29 mouse cellular contexts compared by ENCODE assay signal in the genomic region with DNA sequence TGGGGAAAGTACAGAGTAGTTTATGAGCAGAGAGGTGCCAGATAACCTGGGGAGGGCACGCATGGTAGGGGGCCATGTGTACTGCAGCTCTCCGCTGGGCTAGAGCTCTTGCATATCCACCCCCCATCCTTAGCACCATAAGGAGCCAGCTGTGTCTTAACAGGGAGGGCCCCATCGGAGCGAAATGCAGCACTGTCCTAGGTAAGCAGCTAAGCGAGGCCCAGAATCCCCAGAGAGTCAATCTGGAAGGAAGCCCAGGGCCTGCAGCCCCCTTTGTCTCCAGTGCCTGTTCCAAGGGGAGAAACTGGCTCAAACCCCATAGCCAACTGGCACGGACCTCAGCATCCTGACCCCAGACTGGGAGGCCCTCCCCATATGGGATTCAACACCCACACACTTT. TPM values are rescaled to one million over a fixed set of nuclear protein-coding genes. Genes with fewer than 3 reads are reported as not detected.
A peak's percentile ranks its signal among the peaks of the same experiment; 100 is the strongest.
DNase-seq lines count a peak whose midpoint lies in the region; ATAC-seq and TF ChIP-seq lines count a peak whose summit lies in the region.
"Had no signal": no experiment of that assay in that cellular context is flagged by ENCODE, and none has a peak within 500 bp of the region (broad histone marks: within the 10 kb centered on the region; RNA-seq: fewer than 3 reads in every experiment).

No protein-coding gene starts in this region.

- no peaks in the 10 kb centered on the region for H3K9me3 ChIP-seq in forebrain, embryonic 14.5 days (replicated peaks; ENCODE audit: control insufficient read depth, low read length)
- H3K9me3 ChIP-seq in forebrain, embryonic 10.5 days, result no peaks in the 10 kb centered on the region
- H3K9me3 ChIP-seq in midbrain, embryonic 13.5 days, result no peaks in the 10 kb centered on the region
- no peaks in the 10 kb centered on the region for H3K9me3 ChIP-seq in midbrain, embryonic 10.5 days (replicated peaks)
- no peaks in the 10 kb centered on the region for H3K9me3 ChIP-seq in forebrain, embryonic 16.5 days (ENCODE audit: control insufficient read depth, low read length)
- no peaks in the 10 kb centered on the region for H3K9me3 ChIP-seq in midbrain, postnatal 0 days (ENCODE audit: low read length)
- H3K9me3 ChIP-seq: limb, embryonic 12.5 days; liver, embryonic 15.5 days; neural tube, embryonic 12.5 days; stomach, embryonic 15.5 days had no signal

- H3K27ac ChIP-seq in forebrain, embryonic 14.5 days (ENCODE audit: low read depth, low read length), result no peak overlapping the region
- no peak overlapping the region for H3K27ac ChIP-seq in forebrain, embryonic 10.5 days
- no peak overlapping the region for H3K27ac ChIP-seq in midbrain, embryonic 13.5 days
- H3K27ac ChIP-seq in midbrain, embryonic 10.5 days (replicated peaks), result no peak overlapping the region
- no peak overlapping the region for H3K27ac ChIP-seq in forebrain, embryonic 16.5 days (ENCODE audit: low read length)
- H3K27ac ChIP-seq in midbrain, postnatal 0 days (ENCODE audit: low read depth, low read length), result no peak overlapping the region
- H3K27ac ChIP-seq: heart, adult 2 months; left cerebral cortex, adult 2 months; limb, embryonic 12.5 days; liver, embryonic 15.5 days; neural tube, embryonic 12.5 days; stomach, embryonic 15.5 days had no signal

- no peak overlapping the region for H3K4me2 ChIP-seq in forebrain, embryonic 14.5 days (ENCODE audit: low read length)
- no peak overlapping the region for H3K4me2 ChIP-seq in midbrain, embryonic 13.5 days (replicated peaks)
- H3K4me2 ChIP-seq in forebrain, embryonic 16.5 days (ENCODE audit: low read length), result no peak overlapping the region
- no peak overlapping the region for H3K4me2 ChIP-seq in midbrain, postnatal 0 days (ENCODE audit: low read depth, low read length, poor library complexity, severe bottlenecking)
- H3K4me2 ChIP-seq: limb, embryonic 12.5 days; liver, embryonic 15.5 days; neural tube, embryonic 12.5 days; stomach, embryonic 15.5 days had no signal

- peaks cover 6% of the 10 kb centered on the region; the same call in 1 of the 2 replicates for H3K4me1 ChIP-seq in forebrain, embryonic 14.5 days (ENCODE audit: control insufficient read depth, insufficient read depth, low read length)
- no peaks in the 10 kb centered on the region for H3K4me1 ChIP-seq in forebrain, embryonic 10.5 days
- H3K4me1 ChIP-seq in midbrain, embryonic 13.5 days (replicated peaks), result 0 out of 2 replicates have a peak, but pooled peaks cover 5% of the 10 kb centered on the region
- H3K4me1 ChIP-seq in midbrain, embryonic 10.5 days, result no peaks in the 10 kb centered on the region; the same call in 1 of the 2 replicates
- H3K4me1 ChIP-seq in forebrain, embryonic 16.5 days (replicated peaks; ENCODE audit: control insufficient read depth, insufficient read depth, low read length), result peaks cover 13% of the 10 kb centered on the region
- H3K4me1 ChIP-seq in midbrain, postnatal 0 days (ENCODE audit: insufficient read depth, low read length), result no peaks in the 10 kb centered on the region
- H3K4me1 ChIP-seq: limb, embryonic 12.5 days; liver, embryonic 15.5 days; neural tube, embryonic 12.5 days; stomach, embryonic 15.5 days had no signal

- H3K36me3 ChIP-seq in forebrain, embryonic 14.5 days (ENCODE audit: control insufficient read depth, insufficient read depth, low read length), result no peaks in the 10 kb centered on the region
- H3K36me3 ChIP-seq in forebrain, embryonic 10.5 days (replicated peaks), result no peaks in the 10 kb centered on the region
- no peaks in the 10 kb centered on the region for H3K36me3 ChIP-seq in midbrain, embryonic 13.5 days
- H3K36me3 ChIP-seq in midbrain, embryonic 10.5 days, result no peaks in the 10 kb centered on the region
- no peaks in the 10 kb centered on the region for H3K36me3 ChIP-seq in forebrain, embryonic 16.5 days (ENCODE audit: control insufficient read depth, insufficient read depth)
- no peaks in the 10 kb centered on the region for H3K36me3 ChIP-seq in midbrain, postnatal 0 days (ENCODE audit: insufficient read depth, low read length)
- H3K36me3 ChIP-seq: limb, embryonic 12.5 days; liver, embryonic 15.5 days; neural tube, embryonic 12.5 days; stomach, embryonic 15.5 days had no signal

- DNase-seq in forebrain, embryonic 14.5 days (ENCODE audit: low spot score), result peak; percentile 77
- no peak for DNase-seq in forebrain, embryonic 10.5 days (ENCODE audit: extremely low spot score, low spot score)
- no peak for DNase-seq in midbrain, embryonic 10.5 days (ENCODE audit: low spot score)
- peak; percentile 72 for DNase-seq in midbrain, postnatal 0 days (ENCODE audit: low spot score)
- DNase-seq in lung, postnatal 36 days, result no peak
- DNase-seq: adrenal gland, postnatal 25 days; cerebellum, adult 18-20 months; cerebellum, postnatal 36 days; gastrocnemius, postnatal 14 days; heart, adult 2 months; heart, postnatal 36 days; kidney, postnatal 36 days; layer of hippocampus, adult 9-11 months; thymus, adult 2 months had no signal

- no peak overlapping the region for H3K9ac ChIP-seq in forebrain, embryonic 14.5 days (ENCODE audit: low read length)
- H3K9ac ChIP-seq in midbrain, embryonic 13.5 days (replicated peaks), result no peak overlapping the region
- H3K9ac ChIP-seq in forebrain, embryonic 16.5 days (replicated peaks; ENCODE audit: low read depth, low read length), result no peak overlapping the region
- H3K9ac ChIP-seq in midbrain, postnatal 0 days (replicated peaks; ENCODE audit: low read length, poor library complexity, severe bottlenecking), result no peak overlapping the region
- H3K9ac ChIP-seq: limb, embryonic 12.5 days; liver, embryonic 15.5 days; neural tube, embryonic 12.5 days; stomach, embryonic 15.5 days had no signal

- ATAC-seq in forebrain, embryonic 14.5 days, result peak; percentile 79
- ATAC-seq in midbrain, embryonic 13.5 days, result peak; percentile 67
- ATAC-seq in forebrain, embryonic 16.5 days, result peak; percentile 66
- no peak for ATAC-seq in midbrain, postnatal 0 days (ENCODE audit: low FRiP score)
- ATAC-seq: intestine, embryonic 16.5 days; lung, postnatal 0 days had no signal

- no peaks in the 10 kb centered on the region for H3K27me3 ChIP-seq in forebrain, embryonic 14.5 days (replicated peaks; ENCODE audit: control insufficient read depth, insufficient read depth, low read length)
- 0 out of 2 replicates have a peak, but pooled peaks cover 4% of the 10 kb centered on the region for H3K27me3 ChIP-seq in forebrain, embryonic 10.5 days (ENCODE audit: poor library complexity, severe bottlenecking)
- no peaks in the 10 kb centered on the region for H3K27me3 ChIP-seq in midbrain, embryonic 13.5 days
- no peaks in the 10 kb centered on the region for H3K27me3 ChIP-seq in midbrain, embryonic 10.5 days (ENCODE audit: low read depth, poor library complexity, severe bottlenecking)
- no peaks in the 10 kb centered on the region for H3K27me3 ChIP-seq in forebrain, embryonic 16.5 days (replicated peaks; ENCODE audit: control insufficient read depth, insufficient read depth, low read length)
- no peaks in the 10 kb centered on the region for H3K27me3 ChIP-seq in midbrain, postnatal 0 days (ENCODE audit: insufficient read depth, low read length)
- H3K27me3 ChIP-seq: CH12.LX; liver, embryonic 15.5 days; neural tube, embryonic 12.5 days; stomach, embryonic 15.5 days had no signal

- WGBS in forebrain, embryonic 14.5 days, result 33% methylated on average over 6 of the region's 6 CpGs
- 73% methylated on average over 6 of the region's 6 CpGs for WGBS in forebrain, embryonic 10.5 days
- 53% methylated on average over 6 of the region's 6 CpGs for WGBS in midbrain, embryonic 13.5 days
- WGBS in midbrain, embryonic 10.5 days, result 59% methylated on average over 6 of the region's 6 CpGs
- 29% methylated on average over 6 of the region's 6 CpGs for WGBS in forebrain, embryonic 16.5 days
- 37% methylated on average over 6 of the region's 6 CpGs for WGBS in midbrain, postnatal 0 days

- no peak for TF ChIP-seq CTCF in midbrain, postnatal 0 days (IDR thresholded peaks at IDR 0.05)

- H3K4me3 ChIP-seq in forebrain, embryonic 14.5 days (ENCODE audit: low read depth, low read length), result no peak overlapping the region
- H3K4me3 ChIP-seq in forebrain, embryonic 10.5 days, result no peak overlapping the region
- H3K4me3 ChIP-seq in midbrain, embryonic 13.5 days (replicated peaks), result no peak overlapping the region
- no peak overlapping the region for H3K4me3 ChIP-seq in midbrain, embryonic 10.5 days
- no peak overlapping the region for H3K4me3 ChIP-seq in forebrain, embryonic 16.5 days (replicated peaks; ENCODE audit: low read length)
- H3K4me3 ChIP-seq in midbrain, postnatal 0 days (ENCODE audit: low read depth, low read length), result no peak overlapping the region
- H3K4me3 ChIP-seq: heart, adult 2 months; left cerebral cortex, adult 2 months; limb, embryonic 12.5 days; liver, embryonic 15.5 days; neural tube, embryonic 12.5 days; stomach, embryonic 15.5 days had no signal

RNA-seq across cellular contexts. Expression of a gene that starts 23.3 kb away (rescaled TPM):
- 3.7 and 4.5 TPM in 2 replicates for polyA plus RNA-seq in forebrain, embryonic 14.5 days (2014; fragmentation: Nextera tagmentation; extraction: Ambion mirVana)
- 0.06 TPM in 1 of 2 replicates, not detected in the other for polyA plus RNA-seq in forebrain, embryonic 10.5 days (2016; fragmentation: Nextera tagmentation; extraction: Ambion mirVana)
- polyA plus RNA-seq in midbrain, embryonic 13.5 days (2015; fragmentation: Nextera tagmentation; extraction: Ambion mirVana), result 1.2 and 1.6 TPM in 2 replicates
- polyA plus RNA-seq in midbrain, embryonic 10.5 days (2016; fragmentation: Nextera tagmentation; extraction: Ambion mirVana), result 0.25 and 0.53 TPM in 2 replicates
- 2.7 and 2.9 TPM in 2 replicates for polyA plus RNA-seq in forebrain, embryonic 16.5 days (2015; fragmentation: Nextera tagmentation; extraction: Ambion mirVana)
- 1.2 and 3.9 TPM in 2 replicates for total RNA-seq in midbrain, postnatal 0 days (2014; rRNA removed)
- 0.49 and 0.56 TPM in 2 replicates for polyA plus RNA-seq in midbrain, postnatal 0 days (2015; fragmentation: Nextera tagmentation; extraction: Ambion mirVana)
- total RNA-seq: CH12.LX; gastrocnemius, postnatal 14 days; megakaryocyte progenitor cell, adult 5-6 weeks; MEL; monocyte, adult 5-6 weeks had no signal
- polyA plus RNA-seq: kidney, embryonic 14.5 days; liver, embryonic 15.5 days; spleen, adult 2 months had no signal

Comparison
In these comparisons a context has a peak if more than half of its experiments do, and no peak if none do; other contexts are left out.
1. DNase-seq: peak in forebrain, embryonic 14.5 days (single experiment) and midbrain, postnatal 0 days (single experiment); none in forebrain, embryonic 10.5 days (single experiment), midbrain, embryonic 10.5 days (single experiment) and lung, postnatal 36 days (single experiment).